Mouse (Mus musculus) megakaryocyte, embryonic 14.5 days (primary cell): ENCODE results near the gene Fam178b.

Source experiments
- FLI1 ChIP-seq: IDR thresholded peaks from 2 replicates; pipeline ENCODE4 v1.6.1; 2012; ENCODE audit warnings: low read length, inconsistent platforms, mixed read lengths
- GATA1 ChIP-seq: IDR thresholded peaks from 3 replicates; pipeline ENCODE4 v1.6.1; 2012; ENCODE audit warnings: mixed read lengths, low read length, inconsistent platforms, borderline replicate concordance

GRCm38 (mm10) chr1:36694871-36695270 lies 11.9 kb upstream of the Fam178b start:
- TF ChIP-seq GATA1 (no peak), FLI1 (no peak)
